Mouse (Mus musculus) heart, postnatal 4 days (tissue): ENCODE measurements around the gene Atf3. TPM values are rescaled to one million over a fixed set of nuclear protein-coding genes. Genes with fewer than 3 reads are reported as not detected.

Source experiments
- DNase-seq: peaks from one replicate; pipeline ENCODE4 v3.0.0; 2021
- total RNA-seq, 2 experiments: library from RNA; stranded (reverse); gene quantifications; 2 replicates each; pipeline ENCODE4 v1.2.3; 2021

Gene Atf3
- total RNA-seq = 10 to 100 TPM; 15.9 to 22.2 TPM

- no peak for DNase-seq
Observed at GRCm38 (mm10) chr1:191217939-191218338, at the start of gene Atf3. Gene Atf3, minus strand, starts transcription at chr1:191218039.

DNA sequence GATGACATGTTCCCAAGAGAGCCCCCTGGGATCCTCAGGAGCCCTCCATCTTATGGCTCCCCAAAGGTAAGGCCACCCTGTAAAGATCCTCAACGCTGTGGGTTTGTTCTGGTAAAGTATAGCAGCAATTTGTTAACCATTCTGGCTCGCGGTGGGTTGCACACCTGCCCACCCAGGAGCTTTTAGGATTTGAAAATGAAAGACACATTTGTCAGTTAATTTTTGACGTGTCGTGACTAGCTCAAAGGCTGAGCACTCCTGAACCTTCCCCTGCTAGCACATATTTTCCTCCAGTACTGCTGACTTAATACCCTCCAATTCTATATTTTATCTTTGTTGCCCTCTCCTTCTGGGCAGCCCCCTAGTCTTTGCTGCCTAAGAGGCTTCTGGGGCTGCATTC, 49.3 kb upstream of the Atf3 start:
- no peak for DNase-seq

DNA sequence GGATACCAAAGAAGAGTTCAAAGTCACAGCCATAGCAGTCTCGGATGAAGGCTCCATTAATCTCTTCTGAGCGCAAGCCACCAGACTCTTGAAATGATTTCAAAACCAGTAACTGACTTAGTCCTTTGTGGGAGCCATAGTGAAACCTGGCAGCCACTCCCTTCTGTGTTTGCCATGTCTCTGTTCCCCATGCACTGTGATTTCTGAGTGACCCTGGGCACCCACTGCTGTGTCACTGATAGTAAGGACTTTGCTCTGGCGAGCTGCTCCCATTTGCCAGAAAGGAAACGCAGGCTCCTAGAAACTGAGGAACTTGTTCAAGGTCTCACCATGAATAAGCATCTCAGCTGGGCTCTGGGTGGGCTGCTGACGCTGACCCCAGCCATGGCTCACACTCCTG, 45.6 kb upstream of the Atf3 start:
- DNase-seq = no peak

- no peak for DNase-seq
Observed at GRCm38 (mm10) chr1:191261861-191262260, 44.0 kb upstream of the Atf3 start.

DNA sequence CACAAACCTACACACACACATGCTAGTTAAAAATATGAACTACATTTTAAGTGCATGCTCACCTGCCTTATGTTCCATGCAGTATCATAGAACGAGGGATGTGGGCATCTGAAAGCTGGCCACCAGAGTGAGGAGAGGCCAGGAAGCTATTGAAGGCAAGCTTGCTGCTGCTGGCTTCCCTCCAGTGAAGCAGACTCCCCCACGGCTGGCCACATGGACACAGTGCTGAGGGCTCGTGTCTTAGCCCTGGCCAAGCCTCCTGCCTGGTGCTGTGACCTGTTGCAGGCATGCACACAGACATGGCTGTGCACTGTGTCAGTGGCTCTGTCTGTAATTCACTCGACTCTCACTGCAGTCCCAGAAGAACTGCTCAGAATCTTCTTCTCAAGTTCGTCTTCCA, 41.8 kb upstream of the Atf3 start:
- DNase-seq = no peak

DNA sequence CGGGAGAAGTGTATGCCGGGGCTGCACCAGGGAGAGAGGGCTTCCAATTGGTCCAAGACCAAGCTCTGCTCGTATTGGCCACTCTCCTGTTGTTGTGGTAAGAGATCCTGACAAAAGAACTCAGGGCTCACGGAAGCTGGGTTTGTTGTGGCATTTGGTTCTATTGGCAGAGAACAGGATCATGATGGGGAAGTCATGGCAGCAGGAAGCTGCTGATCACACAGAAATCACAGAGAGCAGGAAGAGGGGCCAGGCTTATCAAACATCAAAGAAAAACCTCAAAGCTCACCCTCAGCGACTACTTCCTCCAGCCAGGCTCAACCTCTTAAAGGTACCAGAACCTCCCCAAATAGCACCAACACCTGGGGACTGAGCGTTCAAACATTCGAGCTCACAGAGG, 41.3 kb upstream of the Atf3 start:
- no peak for DNase-seq

- DNase-seq = no peak
Observed at GRCm38 (mm10) chr1:191258521-191258920, 40.7 kb upstream of the Atf3 start.

- DNase-seq = no peak
Observed at GRCm38 (mm10) chr1:191257981-191258380, 40.1 kb upstream of the Atf3 start.

- DNase-seq = peak; percentile 18
Observed at GRCm38 (mm10) chr1:191257351-191257771, 39.5 kb upstream of the Atf3 start.

DNA sequence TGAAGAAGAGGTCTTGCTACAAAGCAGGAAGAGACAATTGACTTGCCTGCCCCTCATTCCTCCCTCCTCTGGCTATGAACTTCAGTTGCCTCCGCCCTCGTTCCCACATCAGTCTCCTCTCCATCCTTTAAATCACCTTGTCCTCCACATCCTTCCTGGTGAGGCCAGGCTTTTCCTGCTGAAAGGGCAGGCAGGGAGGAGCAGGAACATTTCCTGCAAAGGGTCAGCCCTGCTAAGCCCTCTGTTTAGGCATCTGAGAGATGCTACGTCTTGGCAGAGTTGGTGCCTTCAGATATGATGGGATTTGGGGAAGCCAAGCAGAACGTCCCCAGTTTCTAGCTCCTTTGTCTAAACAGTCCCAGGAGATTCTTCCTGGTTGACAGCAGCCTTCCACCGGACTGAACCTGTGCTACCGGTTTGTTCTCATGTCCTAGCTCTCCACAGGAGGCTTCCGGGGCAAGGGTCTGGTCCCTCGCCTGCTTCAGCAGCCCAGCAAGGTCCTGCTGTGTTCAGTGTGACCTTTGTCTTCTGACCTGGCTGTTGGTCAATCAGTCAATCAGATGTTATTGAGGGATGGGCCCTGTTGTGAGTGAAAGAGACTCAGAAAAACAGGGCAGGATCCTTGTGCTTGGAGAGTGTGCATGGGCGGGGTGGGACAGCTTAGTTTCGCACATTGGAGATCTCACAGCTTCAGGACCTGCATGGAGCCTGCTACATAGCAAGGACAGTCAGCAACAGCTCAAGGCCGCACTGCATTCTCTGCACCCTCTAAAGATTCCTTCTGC, 38.9 kb upstream of the Atf3 start:
- no peak for DNase-seq

- DNase-seq = no peak
Observed at GRCm38 (mm10) chr1:191256134-191256533, 38.3 kb upstream of the Atf3 start.

GRCm38 (mm10) chr1:191254448-191254847, 36.6 kb upstream of the Atf3 start:
- DNase-seq = no peak

- DNase-seq = no peak
Observed at GRCm38 (mm10) chr1:191253636-191254035, 35.8 kb upstream of the Atf3 start.

DNA sequence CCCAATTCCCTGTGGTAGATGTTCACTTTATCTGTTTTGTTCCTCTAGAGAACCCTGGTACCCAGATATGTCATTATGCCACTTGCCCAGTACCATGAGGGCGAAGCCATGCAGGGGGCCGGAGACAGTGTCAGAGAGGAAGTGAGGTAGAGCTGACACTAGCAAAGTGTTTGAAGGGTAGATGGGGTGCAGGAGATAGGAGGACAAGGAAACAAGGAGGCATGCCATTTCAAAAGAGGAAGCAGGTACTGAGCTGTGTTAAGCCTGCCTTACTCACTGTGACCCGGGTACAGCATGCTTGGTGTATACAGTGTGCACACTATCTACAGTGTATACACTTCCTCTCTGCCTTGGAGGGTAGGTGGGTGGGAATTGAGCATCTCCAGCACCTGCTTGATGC, 32.1 kb upstream of the Atf3 start:
- DNase-seq = no peak

DNA sequence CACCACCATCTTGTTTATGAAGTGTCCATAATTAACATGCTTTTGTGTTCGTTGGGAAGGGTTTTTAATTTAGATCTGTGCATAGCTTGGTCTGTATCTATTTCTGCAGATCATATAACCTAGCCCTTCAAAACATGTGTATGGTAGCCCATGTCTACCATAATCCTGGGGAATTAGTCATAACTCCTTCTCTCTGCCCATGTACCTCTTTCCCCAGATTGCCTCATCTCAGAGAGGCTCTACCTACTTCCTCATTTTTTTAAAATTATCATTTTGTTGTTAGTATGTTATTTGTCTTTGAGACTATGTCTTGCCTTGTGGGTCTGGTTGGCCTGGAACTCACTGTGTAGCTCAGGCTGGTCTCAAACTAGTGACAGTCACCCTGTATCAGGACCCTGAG, 30.6 kb upstream of the Atf3 start:
- no peak for DNase-seq

- no peak for DNase-seq
Observed at GRCm38 (mm10) chr1:191247561-191247960, 29.7 kb upstream of the Atf3 start.

DNA sequence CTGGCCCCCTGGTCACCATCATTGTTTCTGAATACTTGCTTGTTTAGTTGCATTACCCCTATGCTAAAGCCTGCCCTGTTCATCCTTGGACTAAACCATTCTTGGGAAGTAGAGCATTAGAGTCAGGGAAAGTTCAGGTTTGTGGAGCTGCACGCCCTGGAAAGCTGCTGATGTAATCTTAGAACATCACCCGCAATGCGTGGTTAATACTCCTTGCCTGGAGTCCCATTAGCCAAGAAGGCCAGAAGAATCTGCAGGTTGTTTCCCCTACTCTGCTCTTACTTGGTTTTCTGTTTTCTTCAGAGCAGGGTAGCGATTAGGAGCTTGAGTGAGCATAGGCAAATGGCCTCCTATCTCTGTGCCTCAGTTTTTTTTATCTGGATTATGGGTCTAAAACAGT, 26.0 kb upstream of the Atf3 start:
- no peak for DNase-seq

DNA sequence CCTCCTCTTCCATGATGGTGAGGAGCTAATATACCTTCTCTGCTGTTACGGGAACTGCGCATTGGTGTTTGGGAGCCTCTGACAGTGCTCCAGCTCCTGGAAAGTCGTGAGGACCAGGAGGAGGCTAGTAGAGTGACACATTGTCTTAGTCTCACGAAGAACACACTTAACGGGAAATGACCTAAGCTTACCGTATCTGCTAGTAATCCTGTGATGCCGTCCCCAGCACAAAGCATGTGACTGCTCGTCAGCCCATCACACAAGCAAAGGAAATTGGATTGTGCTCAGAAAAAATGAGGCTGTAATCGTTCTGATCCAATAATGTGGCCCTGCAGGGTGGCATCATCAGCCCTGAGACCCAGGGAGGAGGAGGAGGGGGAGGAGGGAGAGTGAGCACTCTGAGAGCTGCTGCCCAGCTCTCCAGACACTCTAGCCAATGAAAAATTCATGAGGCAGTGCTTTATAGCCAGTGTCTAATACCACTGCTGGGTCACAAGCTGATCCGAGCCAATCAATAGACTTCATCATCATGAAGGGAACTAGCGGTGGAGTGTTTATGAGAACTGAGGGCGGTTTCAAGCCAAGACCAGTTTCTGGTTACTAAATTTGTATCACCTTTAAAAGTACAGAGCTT, 24.3 kb upstream of the Atf3 start:
- no peak for DNase-seq

DNA sequence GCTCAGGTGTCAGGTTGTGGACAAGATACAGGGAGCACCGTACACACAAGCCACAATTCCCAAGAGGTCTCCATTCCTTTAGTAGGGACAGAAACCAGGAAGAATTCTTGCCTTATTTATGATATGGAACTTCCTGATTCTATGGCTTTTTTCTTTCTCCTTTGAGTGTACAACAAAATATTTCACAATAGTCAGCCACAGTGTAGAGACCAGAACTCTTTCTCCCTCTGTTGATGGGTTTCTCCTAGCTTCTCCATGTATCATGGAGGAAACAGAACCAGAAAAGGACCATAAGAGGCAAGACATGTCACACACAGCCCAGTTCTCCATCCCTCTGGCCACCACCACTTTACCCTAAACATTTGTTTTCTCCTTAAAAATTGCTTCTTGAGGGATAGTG, 23.7 kb upstream of the Atf3 start:
- DNase-seq = no peak

DNA sequence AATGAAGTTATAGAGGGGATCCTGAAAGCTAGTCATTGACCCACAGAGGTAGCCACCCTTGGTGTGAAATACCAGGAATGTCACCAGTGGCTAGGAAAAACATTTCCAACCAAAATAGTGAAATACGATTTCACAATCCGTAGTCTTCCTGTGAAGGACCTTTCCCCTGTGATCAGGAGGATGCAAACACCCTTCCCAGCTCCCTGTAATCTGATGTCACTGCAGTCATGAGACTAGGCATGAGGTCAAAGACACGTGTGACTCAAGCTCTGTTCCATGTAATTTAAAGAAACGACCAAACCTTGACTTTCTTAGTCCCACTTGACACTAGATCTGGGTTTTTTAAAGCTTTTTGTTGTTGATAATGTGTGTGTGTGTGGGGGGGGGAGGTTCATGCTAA, 21.8 kb upstream of the Atf3 start:
- DNase-seq = no peak

DNA sequence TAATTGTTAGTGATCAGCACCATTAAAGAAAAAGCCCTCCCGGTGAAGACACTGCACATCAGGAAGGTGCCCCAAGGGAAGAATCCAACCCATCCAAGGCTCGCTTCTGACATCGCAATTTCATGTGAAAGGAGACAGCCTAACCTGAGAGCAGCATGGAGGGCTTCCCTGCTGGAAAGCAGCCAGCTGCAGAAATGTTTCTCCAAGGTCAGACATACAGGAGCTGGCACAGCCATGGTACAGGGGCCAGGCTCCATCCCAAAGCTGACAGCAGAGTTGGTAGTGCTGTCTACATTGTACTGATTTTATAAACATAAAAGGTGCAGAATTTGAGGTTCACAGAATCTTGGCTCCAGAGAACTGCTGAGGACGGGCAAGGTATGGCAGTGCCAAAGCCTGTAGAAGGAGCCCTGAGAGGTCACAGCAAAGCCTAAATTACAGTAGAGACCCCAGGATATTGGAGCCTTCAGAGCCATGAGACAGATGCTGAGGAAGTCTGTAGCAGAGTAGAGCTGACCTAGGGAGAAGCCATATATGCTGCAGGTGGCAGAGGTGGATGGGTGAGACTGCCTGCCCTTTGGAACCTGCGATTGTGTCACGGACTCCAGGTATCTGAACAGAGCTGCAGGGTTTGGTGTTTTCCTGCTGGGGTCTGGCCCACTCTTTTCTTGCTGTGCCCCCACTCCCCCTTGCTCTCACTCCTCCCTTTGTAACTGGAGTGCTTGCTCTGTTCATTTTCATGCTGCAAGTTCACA, 18.1 kb upstream of the Atf3 start:
- DNase-seq = peak; percentile 70

DNA sequence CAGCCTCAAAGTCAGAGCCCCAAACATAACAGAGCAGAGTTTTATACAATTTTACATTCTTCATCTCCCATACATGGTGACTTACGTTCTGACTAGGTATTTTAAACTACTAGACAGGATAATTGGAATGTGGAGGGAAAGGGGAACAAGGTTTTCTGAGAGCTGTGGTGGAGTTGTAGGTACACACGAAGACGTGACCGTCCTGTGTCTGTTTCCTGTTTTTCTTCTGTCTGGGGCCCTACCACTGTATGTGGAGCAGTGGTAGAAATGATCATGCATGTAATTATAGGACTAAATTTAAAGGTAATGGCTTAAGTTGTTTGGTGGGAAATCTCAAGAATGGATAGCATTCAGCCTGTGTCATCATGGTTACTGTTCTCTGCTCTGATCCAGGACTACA, 17.0 kb upstream of the Atf3 start:
- DNase-seq = no peak

- no peak for DNase-seq
Observed at GRCm38 (mm10) chr1:191230355-191230931, 12.6 kb upstream of the Atf3 start.
